Mouse (Mus musculus): ENCODE measurements around the gene Bcl7b.

GRCm38 (mm10) chr5:135161650-135162049, 6.4 kb upstream of the Bcl7b start:
- TF ChIP-seq CTCF (IDR thresholded peaks at IDR 0.05; ENCODE audit: insufficient read depth, low read depth, low read length) (no peak), POLR2A (IDR thresholded peaks at IDR 0.05; ENCODE audit: insufficient read depth, low read depth, low read length) (no peak)

All from olfactory bulb, adult 2 months (tissue).